Mouse (Mus musculus) CD4-positive, CD25-positive, alpha-beta regulatory T cell, adult 2 months (primary cell): ENCODE measurements around the gene Map4k4.

Experiments
- DNase-seq: peaks from one replicate; pipeline ENCODE4 v3.0.0-alpha.2; 2012; ENCODE audit warnings: low read depth, low spot score

Gene Map4k4

GRCm38 (mm10) chr1:39900181-39901005 lies at the start of gene Map4k4:
Map4k4 (plus strand) TSS chr1:39900913.
- DNase-seq, result peak; percentile 87

DNA sequence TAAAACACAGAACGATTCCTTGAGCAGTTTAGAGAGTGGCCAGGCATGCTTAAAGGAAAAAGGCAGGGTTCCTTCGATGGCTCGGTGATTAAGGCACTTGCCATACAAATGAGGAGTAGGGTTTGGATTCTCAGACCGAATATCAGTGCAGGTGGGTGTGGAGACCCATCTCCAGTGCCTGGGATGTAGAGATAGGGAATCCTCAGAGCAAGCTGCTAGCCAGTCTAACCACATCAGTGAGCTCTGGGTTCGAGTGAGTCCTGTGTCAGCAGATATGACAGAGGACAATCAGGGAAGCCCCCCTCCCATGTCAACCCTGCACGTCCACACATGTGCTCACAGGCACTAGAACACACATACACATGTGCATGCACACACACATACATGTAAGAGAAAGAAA lies 44.8 kb upstream of the Map4k4 start:
- no peak for DNase-seq

- no peak for DNase-seq
Measured at GRCm38 (mm10) chr1:39856795-39857447, 43.8 kb upstream of the Map4k4 start.

GRCm38 (mm10) chr1:39857448-39857820 lies 43.3 kb upstream of the Map4k4 start:
- DNase-seq, result no peak

DNA sequence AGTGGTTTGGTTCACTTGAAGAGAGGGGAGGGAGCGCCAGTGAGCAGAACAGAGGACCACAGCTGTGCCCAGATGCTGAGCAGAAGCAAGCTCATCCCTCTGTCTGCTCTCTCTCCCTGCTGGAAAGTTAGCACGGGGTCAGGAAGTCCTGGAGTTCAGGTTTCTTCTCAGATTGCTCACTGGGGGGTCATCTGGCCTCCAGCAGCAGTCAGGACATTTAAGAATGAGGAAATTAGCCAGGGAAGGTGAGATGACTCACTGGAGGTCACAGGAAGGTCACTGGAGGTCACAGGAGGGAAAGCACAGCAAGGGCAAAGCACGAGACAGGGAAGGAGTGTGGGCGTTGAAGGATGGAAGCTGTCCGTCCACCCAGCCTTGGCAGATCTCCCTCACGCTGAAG lies 41.5 kb upstream of the Map4k4 start:
- no peak for DNase-seq

DNA sequence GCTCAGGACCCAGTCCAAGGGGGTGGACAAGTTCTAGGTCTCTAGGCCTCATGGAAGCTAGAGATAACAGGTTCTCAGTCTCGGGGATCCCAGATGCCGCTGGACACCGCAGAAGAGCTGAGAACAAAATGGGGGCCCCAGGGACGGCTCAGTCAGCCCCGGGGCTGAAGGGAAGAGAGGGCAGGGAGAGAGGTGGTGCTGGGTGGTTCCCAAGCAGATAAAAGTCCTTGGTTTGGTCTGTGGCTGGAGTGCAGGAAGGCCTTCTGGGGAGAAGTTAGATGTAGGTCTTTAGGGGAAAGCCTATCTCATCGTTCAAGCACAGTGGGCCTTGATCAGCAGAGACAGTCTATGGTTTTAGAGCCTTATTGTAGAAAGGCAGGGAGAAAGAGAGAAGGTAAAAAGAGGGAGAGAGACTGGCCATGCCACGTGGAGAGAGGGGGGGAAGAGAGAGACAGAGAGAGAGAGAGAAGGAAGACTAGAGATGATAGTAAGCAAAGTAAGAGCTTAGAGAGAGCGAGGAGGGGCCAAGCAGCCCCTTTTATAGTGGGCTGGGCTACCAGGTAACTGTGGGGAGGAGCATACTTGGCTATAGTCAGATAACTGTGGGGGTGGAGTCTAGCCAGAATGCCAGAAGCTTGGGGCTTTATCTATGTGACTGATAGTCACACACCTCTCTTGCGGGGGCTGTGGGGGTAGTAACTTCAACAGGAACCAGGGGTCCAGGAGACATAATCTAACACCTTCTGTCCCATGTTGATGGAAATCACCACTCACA lies 34.2 kb upstream of the Map4k4 start:
- DNase-seq, result no peak

DNA sequence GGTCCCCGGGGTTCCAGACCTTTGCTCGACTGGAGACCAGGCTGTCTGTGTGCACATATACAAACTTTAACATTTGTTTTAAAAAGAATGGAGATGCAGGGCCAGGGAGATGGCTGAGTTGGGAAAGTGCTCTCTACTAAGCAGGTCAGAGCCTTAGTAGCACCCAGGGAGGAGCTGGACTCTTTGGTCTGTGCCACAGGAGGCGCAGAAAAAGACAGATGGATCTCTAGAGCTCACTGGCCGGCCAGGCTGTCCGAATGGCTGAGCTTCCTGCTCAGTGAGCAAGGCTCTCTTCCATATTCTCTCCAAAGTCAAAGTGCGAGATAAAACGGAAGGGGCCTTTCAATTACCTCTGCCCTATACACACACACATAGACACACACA lies 33.6 kb upstream of the Map4k4 start:
- no peak for DNase-seq

GRCm38 (mm10) chr1:39867966-39868593 lies 32.6 kb upstream of the Map4k4 start:
- no peak for DNase-seq

GRCm38 (mm10) chr1:39868825-39869571 lies 31.7 kb upstream of the Map4k4 start:
- no peak for DNase-seq

- no peak for DNase-seq
Measured at GRCm38 (mm10) chr1:39869721-39870201, 31.0 kb upstream of the Map4k4 start.

GRCm38 (mm10) chr1:39877981-39878380 lies 22.7 kb upstream of the Map4k4 start:
- no peak for DNase-seq

- DNase-seq, result no peak
Measured at GRCm38 (mm10) chr1:39882505-39882904, 18.2 kb upstream of the Map4k4 start.

DNA sequence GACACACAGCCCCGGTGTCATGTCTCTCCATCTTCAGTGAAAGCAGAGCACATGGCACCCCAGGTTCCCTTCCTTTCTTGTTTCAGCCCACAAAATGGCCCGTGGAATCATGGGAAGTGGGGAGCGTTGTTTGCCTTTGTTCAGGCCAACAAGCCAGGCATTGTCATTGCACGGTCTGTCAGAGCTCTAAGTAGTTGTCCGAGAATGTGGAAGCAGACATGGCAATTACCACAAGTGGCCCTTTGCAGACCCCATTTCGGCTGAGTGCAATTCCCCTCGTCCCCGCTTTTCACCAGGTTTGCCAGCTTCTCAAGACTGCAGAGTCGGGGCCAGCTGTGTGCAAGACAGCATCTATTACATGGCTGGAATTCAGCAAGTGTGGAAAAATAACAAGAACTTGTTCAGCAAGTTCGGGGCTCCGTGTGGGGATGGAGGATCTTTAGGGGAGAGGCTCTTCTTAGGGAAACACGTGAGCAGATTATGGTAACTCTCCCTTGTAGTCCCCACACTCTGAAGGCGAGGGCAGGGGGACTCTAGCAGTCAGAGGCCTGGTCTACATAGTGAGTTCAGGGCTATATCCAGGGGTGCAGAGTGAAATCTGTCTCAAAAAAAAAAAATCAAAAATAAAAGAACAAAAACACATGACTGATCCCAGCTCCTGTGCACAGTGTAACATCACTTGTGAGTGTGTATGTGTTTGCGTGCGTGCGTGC lies 15.8 kb upstream of the Map4k4 start:
- DNase-seq, result no peak

GRCm38 (mm10) chr1:39887997-39888396 lies 12.7 kb upstream of the Map4k4 start:
- no peak for DNase-seq

GRCm38 (mm10) chr1:39889429-39889828 lies 11.3 kb upstream of the Map4k4 start:
- no peak for DNase-seq

DNA sequence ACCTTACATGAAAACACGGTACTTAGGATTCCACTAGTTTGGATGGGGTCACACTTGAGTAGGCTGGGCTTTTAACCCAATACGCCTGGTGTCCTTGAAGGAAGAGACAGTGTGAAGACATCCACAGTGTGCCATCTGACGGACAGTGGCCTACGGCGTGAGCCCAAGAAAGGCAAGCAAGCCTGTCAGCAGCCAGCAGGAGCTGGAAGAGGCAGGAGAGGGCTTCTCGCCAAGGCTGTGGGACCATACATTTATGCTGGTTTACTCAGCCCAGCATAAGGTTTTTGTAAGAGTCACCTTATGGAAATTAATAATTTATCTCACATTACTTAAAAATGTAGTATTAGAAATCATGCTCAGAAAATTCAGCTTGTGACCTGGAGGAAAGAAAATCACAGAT lies 10.7 kb upstream of the Map4k4 start:
- DNase-seq, result no peak

- no peak for DNase-seq
Measured at GRCm38 (mm10) chr1:39893153-39893880, 7.4 kb upstream of the Map4k4 start.

- DNase-seq, result no peak
Measured at GRCm38 (mm10) chr1:39895097-39895496, 5.6 kb upstream of the Map4k4 start.

DNA sequence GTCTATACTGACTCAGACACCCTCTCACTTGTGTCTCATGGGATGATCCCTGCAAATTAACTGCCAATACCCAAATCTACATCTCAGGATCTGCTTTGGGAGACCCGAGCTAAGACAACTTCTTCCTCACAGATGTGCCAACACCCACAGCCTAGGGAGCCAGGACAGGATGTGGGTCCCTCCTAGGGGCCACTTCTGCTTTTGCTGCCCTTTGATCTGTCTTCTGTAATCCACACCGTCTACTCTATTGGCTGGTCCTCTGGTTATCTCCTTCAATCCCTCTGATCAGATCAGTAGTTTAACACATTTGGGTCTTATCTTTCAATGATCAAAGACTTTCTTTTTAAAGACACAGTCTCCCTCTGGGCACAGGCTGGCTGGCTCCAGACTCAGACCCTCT lies 5.2 kb upstream of the Map4k4 start:
- DNase-seq, result peak; percentile 62

GRCm38 (mm10) chr1:39896581-39896980 lies 4.1 kb upstream of the Map4k4 start:
- peak; percentile 78 for DNase-seq
